Mouse (Mus musculus) cerebellum, postnatal 36 days (tissue): Measurements from ENCODE around the gene Ccdc17.

Experiments used
- DNase-seq, 2 experiments: peaks; one replicate each; pipeline ENCODE4 v3.0.0; 2021 to 2022; ENCODE audit warnings: mixed read lengths in 2 of 2

Gene Ccdc17

GRCm38 (mm10) chr4:116596379-116596778 is at the start of gene Ccdc17:
Gene Ccdc17 (plus strand): TSS chr4:116596654.
- peak; percentile 13 to 20 for DNase-seq

GRCm38 (mm10) chr4:116550432-116550831 is 46.0 kb upstream of the Ccdc17 start:
- DNase-seq: no peak

- no peak for DNase-seq
These were observed 43.4 kb upstream of the Ccdc17 start for GRCm38 (mm10) chr4:116553035-116553434.

- peak; percentile 74 to 82 for DNase-seq
These were observed 40.8 kb upstream of the Ccdc17 start, which contains the start of gene Tmem69 for GRCm38 (mm10) chr4:116555413-116556300. Gene Tmem69 (minus strand): TSS chr4:116555936.

- DNase-seq: peak; percentile 93 to 94
These were observed 39.7 kb upstream of the Ccdc17 start for GRCm38 (mm10) chr4:116556561-116557305.

- DNase-seq: peak; percentile 94 to 98
These were observed 38.9 kb upstream of the Ccdc17 start, which contains the start of gene Gpbp1l1 for GRCm38 (mm10) chr4:116557306-116558121. Gene Gpbp1l1 (plus strand): TSS chr4:116557658.

GRCm38 (mm10) chr4:116558151-116558882 is 38.1 kb upstream of the Ccdc17 start:
- DNase-seq: no peak

GRCm38 (mm10) chr4:116595793-116596192 is 661 bp upstream of the Ccdc17 start:
- DNase-seq: no peak

- peak; percentile 93 for DNase-seq
These were observed 776 bp downstream of the Ccdc17 start for GRCm38 (mm10) chr4:116596978-116597881.

- DNase-seq: no peak
These were observed 16.2 kb downstream of the Ccdc17 start for GRCm38 (mm10) chr4:116612621-116613020.

GRCm38 (mm10) chr4:116615237-116615636 is 18.8 kb downstream of the Ccdc17 start:
- no peak for DNase-seq

- no peak for DNase-seq
These were observed 28.4 kb downstream of the Ccdc17 start for GRCm38 (mm10) chr4:116624831-116625230.

- peak; percentile 64 to 72 for DNase-seq
These were observed 30.4 kb downstream of the Ccdc17 start for GRCm38 (mm10) chr4:116626658-116627358.

GRCm38 (mm10) chr4:116627359-116627716 is 30.9 kb downstream of the Ccdc17 start:
- DNase-seq: peak; percentile 86 to 91

GRCm38 (mm10) chr4:116627722-116628662 is 31.5 kb downstream of the Ccdc17 start, which contains the start of gene Nasp:
Gene Nasp (minus strand): TSS chr4:116627941.
- DNase-seq: peak; percentile 73 to 82

- no peak for DNase-seq
These were observed 38.7 kb downstream of the Ccdc17 start for GRCm38 (mm10) chr4:116635197-116635596.

GRCm38 (mm10) chr4:116638821-116639220 is 42.4 kb downstream of the Ccdc17 start:
- DNase-seq: no peak

GRCm38 (mm10) chr4:116642071-116642470 is 45.6 kb downstream of the Ccdc17 start:
- no peak for DNase-seq

- DNase-seq: peak; percentile 10 to 24
These were observed 47.9 kb downstream of the Ccdc17 start for GRCm38 (mm10) chr4:116644326-116644725.
